Mouse (Mus musculus): ENCODE measurements around the gene Zfp36l1. TPM values are rescaled to one million over a fixed set of nuclear protein-coding genes. Genes with fewer than 3 reads are reported as not detected.

The Zfp36l1 gene
- total and polyA plus RNA-seq, 2 experiments from 2014 or later = 24.1 to 37.0 TPM

- WGBS = 11% methylated on average over 5 of the region's 5 CpGs
- H3K27me3 ChIP-seq (ENCODE audit: insufficient read depth, low read length) = no peaks in the 10 kb centered on the region
- DNase-seq (no peak), ATAC-seq (peak; percentile 2)
- H3K4me3 ChIP-seq (ENCODE audit: low read depth, low read length) = no peak overlapping the region
- no peak for TF ChIP-seq CTCF (IDR thresholded peaks at IDR 0.05; ENCODE audit: low read depth)
- H3K9ac ChIP-seq = no peak overlapping the region
- H3K4me1 ChIP-seq (ENCODE audit: insufficient read depth) = peaks cover 26% of the 10 kb centered on the region; the same call in 1 of the 2 replicates
- H3K36me3 ChIP-seq (ENCODE audit: insufficient read depth) = no peaks in the 10 kb centered on the region
- H3K4me2 ChIP-seq (ENCODE audit: low read depth) = no peak overlapping the region
- H3K9me3 ChIP-seq (ENCODE audit: low read length) = no peaks in the 10 kb centered on the region
- H3K27ac ChIP-seq (ENCODE audit: low read depth, low read length) = peak overlapping the region; percentile 71
These were observed 51.0 kb downstream of the Zfp36l1 start for GRCm38 (mm10) chr12:80061810-80062209.

DNA sequence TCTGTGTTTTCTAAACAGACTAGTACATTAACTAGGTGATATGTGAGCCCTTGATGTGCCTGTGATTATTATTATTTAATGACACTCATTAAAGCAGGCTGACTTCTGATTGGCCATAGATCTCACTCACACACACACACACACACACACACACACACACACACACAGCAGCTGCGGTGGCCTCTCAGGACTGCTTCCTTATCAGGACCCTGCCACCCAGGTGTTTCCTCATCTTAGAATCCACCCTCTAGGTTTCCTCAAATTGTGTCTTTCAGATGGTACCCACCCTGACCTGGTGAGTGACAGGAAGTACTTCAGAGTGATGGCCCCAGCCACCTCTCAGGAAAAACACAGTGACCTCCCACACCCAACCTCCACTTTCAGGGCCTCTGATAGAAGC is 52.0 kb downstream of the Zfp36l1 start:
- Histone ChIP-seq H3K4me2 (ENCODE audit: low read depth) (no peak overlapping the region), H3K4me1 (ENCODE audit: insufficient read depth) (peaks cover 26% of the 10 kb centered on the region; the same call in 1 of the 2 replicates), H3K9ac (no peak overlapping the region), H3K9me3 (ENCODE audit: low read length) (no peaks in the 10 kb centered on the region), H3K4me3 (ENCODE audit: low read depth, low read length) (no peak overlapping the region), H3K36me3 (ENCODE audit: insufficient read depth) (no peaks in the 10 kb centered on the region), H3K27ac (ENCODE audit: low read depth, low read length) (no peak overlapping the region), H3K27me3 (ENCODE audit: insufficient read depth, low read length) (no peaks in the 10 kb centered on the region)
- no peak for TF ChIP-seq CTCF (IDR thresholded peaks at IDR 0.05; ENCODE audit: low read depth)
- DNase-seq (no peak), ATAC-seq (no peak)
- 55% methylated on average over 1 of the region's 1 CpGs for WGBS

DNA sequence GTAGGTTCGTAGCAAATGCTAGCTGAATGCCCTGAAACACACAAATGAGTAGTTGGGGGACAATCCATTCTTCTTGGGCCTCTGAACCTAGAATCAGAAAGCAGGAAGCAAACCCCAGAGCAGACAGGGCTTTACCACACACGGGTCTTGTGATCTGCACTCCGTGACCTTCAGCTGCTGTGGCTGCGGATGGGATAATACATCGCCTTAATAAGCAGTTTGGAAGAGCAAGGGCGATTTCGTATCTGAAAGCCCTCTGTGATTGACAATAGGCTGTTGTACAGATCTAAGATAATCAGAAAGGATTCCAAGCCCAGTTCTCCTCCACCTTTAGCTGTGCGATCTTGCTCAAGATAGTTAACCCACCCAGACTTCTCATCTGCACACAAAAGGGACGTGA is 52.5 kb downstream of the Zfp36l1 start:
- Histone ChIP-seq H3K4me2 (ENCODE audit: low read depth) (no peak overlapping the region), H3K9ac (no peak overlapping the region), H3K4me1 (ENCODE audit: insufficient read depth) (peaks cover 26% of the 10 kb centered on the region; the same call in 1 of the 2 replicates), H3K27ac (ENCODE audit: low read depth, low read length) (no peak overlapping the region), H3K4me3 (ENCODE audit: low read depth, low read length) (no peak overlapping the region), H3K9me3 (ENCODE audit: low read length) (no peaks in the 10 kb centered on the region), H3K36me3 (ENCODE audit: insufficient read depth) (no peaks in the 10 kb centered on the region), H3K27me3 (ENCODE audit: insufficient read depth, low read length) (no peaks in the 10 kb centered on the region)
- 37% methylated on average over 9 of the region's 9 CpGs for WGBS
- ATAC-seq (no peak), DNase-seq (no peak)
- TF ChIP-seq CTCF (IDR thresholded peaks at IDR 0.05; ENCODE audit: low read depth) = no peak

- H3K27ac ChIP-seq (ENCODE audit: low read depth, low read length) = no peak overlapping the region
- no peaks in the 10 kb centered on the region for H3K9me3 ChIP-seq (ENCODE audit: low read length)
These were observed 53.0 kb downstream of the Zfp36l1 start for GRCm38 (mm10) chr12:80059773-80060328.

More at GRCm38 (mm10) chr12:80059773-80060328, 53.0 kb downstream of the Zfp36l1 start:
- Histone ChIP-seq H3K27me3 (ENCODE audit: insufficient read depth, low read length) (no peaks in the 10 kb centered on the region), H3K36me3 (ENCODE audit: insufficient read depth) (no peaks in the 10 kb centered on the region), H3K4me3 (ENCODE audit: low read depth, low read length) (no peak overlapping the region), H3K9ac (no peak overlapping the region), H3K4me2 (ENCODE audit: low read depth) (no peak overlapping the region), H3K4me1 (ENCODE audit: insufficient read depth) (peaks cover 26% of the 10 kb centered on the region; the same call in 1 of the 2 replicates)
- DNase-seq (no peak), ATAC-seq (no peak)
- TF ChIP-seq CTCF (IDR thresholded peaks at IDR 0.05; ENCODE audit: low read depth) = no peak
- 68% methylated on average over 5 of the region's 5 CpGs for WGBS

Other genes with a start within 250 kb of the Zfp36l1 start
- gene Actn1, start 147.4 kb upstream of the Zfp36l1 start, total RNA-seq (2014; rRNA removed) = 15.4 and 19.1 TPM in 2 replicates
- gene Actn1, start 147.4 kb upstream of the Zfp36l1 start, polyA plus RNA-seq (2015; fragmentation: Nextera tagmentation; extraction: Ambion mirVana) = 4.9 and 6.7 TPM in 2 replicates

All from forebrain, postnatal 0 days (tissue).